Mouse (Mus musculus) spleen, adult 18-20 months (tissue): Measurements from ENCODE around the gene Vmp1.

Experiments
- DNase-seq, 2 experiments: peaks; one replicate each; pipeline ENCODE4 v3.0.0; 2022; ENCODE audit warnings: mixed read lengths in 2 of 2

Gene Vmp1

DNA sequence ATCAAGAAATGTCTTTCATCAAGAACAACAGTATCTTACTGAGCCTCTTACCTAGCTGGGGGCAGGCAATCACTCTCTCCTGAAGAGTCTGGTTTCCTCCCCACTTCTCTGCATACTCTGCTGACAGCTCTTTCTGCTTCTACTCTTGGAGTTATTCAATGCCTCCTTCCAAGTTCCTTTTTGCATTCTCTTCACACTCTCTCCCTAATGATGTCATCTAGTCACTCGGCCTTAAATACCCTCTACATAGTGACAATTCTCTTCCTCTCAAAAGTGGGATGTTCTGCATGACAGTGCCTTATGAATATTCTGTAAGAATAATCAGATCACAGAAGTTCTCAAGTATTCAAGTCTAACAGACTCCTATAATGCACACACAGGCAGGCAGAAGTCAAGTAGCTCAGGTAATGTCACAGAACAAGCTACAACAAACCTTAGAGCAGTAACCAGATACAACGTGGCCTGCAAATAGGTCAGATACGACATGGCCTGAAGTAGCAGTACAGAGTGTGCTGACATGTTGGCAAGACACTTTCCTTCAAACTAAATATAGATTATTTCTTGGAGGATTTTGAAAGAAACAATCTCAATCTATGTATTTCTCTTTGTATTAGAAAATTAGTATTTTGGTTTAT is 12.5 kb downstream of the Vmp1 start:
- no peak for DNase-seq

DNA sequence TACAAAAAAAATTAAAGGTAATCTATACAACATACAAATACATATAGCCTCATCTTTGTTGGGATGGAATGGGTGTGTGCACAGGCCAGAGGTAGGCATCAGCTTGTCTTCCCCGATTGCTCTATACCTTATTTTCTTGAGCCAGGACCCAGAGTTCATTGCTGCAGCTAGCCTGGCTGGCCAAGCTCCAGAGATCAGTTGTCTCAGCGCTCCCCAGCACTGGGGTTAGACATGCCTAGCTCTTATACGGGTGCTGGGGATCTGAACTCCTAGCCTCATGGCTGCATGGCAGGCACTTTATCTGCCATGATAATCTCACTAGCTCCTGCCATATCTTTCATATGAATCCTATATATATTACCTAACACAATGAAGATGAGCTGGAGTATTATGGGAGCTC is 15.5 kb downstream of the Vmp1 start:
- DNase-seq: no peak

DNA sequence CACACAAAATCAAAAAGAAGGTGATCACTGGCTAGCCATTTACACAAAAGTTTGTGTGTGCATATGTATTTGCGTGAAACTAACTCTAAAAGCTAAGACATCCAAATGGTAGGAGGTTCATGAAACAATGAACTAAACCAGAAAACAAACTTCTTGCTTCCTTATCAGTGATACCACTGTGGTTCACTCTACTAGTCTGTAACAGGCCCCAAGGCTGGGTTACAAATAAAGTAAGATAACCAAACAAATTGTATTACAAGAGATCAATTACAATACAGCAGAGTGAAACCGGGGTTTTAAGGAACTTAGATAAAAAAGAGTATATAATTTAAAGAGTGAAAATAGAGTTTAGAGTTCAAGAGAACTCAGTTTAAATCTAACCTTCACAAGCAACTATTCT is 16.1 kb downstream of the Vmp1 start:
- no peak for DNase-seq

DNA sequence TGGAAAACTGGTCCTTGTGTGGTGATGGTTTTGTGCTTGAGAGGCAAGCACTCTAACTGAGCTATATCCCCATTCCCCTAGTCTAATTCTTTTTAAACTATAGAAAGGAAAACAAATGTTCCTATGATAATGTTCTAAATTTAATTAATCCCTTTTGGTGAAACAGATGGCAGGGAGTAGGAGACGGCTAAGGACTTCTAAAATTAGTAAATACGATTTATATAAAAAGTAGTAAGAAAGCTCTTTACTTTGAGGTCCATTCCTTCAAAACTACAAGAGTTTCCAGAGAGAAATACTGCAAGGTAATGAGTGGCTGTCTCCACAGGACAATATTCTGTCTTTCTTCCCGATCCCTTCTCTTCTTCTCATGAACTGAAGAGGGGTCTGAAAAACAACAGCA is 19.2 kb downstream of the Vmp1 start:
- DNase-seq: no peak

DNA sequence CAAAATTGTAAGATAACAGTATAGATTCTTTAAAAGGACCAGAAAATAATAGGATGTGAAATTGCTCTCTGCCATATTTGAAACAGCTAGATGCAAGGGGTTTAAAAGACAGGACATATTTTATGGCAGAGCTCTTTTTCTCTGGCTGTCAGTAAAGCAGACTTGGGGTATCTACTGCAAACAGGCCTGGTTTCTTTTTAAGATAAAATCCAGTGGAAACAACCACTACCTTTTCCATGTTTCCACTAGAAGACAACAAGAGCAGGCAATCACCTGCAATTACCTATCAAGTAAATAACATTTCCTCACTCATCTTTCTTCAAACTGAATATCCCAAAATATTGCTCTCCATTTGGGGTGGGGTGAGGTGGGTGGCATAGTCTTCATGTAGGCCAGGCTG is 19.7 kb downstream of the Vmp1 start:
- no peak for DNase-seq

DNA sequence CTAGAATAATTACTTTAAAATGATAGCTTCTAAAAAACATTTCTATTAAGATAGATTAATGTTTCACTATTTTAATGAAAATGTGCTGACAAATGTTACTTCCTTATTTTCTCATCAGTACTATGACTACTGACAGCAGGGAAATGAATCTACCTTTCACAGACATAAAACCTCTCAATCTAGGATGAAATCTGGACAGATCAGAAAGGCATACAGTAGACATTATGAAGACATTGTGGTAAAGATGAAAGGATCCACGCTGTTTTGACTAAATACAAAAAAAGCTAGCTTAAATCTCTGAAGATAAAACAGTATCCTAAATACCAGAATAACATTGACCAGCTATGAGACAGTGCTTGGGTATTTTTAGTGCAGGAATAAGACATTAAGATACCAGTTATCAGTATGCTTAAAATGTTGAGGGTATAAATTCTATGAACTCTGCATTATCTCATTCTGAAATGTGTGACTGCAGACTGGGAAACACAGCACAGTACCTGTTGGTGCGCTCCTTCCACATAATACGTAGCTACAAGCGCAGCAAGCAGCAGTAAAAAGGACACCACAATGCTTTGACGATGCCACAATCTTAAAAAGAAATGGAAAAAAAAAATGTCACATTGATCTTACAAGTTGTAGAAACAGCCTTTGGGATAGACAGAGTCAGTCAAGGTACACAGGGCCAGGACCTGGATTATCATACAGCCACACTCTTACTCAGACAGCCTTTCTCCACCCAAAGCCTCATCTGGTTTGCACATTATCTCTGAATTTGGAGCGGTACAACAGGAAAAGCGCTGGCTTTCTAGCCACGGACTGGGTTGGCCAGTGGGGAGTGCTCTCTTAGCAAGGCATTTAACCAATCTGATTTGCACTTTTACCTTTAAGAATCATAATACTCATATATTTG is 20.4 kb downstream of the Vmp1 start:
- no peak for DNase-seq

DNA sequence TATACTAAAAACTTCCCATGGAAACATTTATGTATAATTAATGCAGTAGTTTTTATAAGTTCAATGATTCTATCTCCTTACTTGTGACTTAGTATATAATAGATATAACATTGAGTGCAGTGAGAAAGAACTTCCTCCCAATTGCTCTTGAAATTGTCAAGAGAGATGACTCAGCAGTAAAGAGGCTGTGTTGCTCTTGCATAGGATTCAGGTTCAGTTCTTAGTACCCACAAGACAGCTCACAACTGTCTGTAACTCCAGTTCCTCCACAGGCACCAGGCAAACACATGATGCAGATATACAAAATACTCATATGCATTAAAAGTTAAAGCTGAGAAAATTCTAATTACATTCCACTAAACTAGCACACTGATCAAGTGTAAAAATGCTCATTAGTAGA is 25.8 kb downstream of the Vmp1 start:
- no peak for DNase-seq

DNA sequence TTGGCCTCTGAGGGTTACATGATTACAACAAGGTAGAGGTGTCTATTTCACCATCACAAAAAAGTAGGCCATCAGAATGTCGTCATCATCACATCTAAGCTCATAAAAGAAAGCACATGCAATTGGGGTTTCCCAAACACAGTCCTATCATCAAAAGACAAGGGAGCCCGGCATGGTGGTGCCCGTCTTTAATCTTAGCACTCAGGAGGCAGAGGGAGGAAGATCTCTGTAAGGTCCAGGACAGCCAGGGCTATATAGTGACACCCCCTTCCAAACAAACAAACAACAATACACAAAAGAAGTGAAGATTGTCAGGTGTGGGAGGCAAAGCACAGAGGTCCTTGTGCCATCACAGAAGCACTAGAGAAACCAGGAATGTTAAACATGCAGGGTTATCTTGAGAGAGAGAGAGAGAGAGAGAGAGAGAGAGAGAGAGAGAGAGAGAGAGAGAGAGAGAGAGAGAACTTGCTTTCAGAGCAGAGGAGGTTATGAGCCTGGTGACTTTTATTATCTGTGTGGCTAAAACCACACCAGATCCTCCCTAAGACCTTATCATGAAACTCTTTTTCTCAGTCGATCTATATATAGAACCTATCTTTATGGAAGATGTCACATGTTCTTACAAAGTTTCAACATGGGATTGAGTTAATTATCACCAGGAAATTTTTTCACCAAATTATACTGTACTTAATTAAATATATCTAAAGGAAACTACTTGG is 26.6 kb downstream of the Vmp1 start:
- no peak for DNase-seq

DNA sequence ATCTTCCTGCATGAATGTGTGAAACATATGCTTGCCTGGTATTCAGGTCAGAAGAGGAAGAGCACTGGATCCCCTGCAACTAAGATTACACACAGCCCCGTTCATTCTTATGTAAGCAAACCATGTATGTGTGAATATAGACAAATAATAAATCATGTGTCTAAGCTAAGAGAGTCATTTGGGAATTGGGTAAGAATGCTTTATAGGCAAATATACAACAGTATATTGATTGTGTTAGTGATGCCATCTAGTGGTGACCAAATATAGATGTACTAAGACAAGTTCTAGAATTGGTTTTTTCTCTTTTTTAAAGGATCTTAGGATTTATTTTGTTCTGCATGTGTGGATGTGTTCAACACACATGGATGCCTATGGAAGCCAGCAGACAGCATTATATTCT is 28.0 kb downstream of the Vmp1 start:
- no peak for DNase-seq

DNA sequence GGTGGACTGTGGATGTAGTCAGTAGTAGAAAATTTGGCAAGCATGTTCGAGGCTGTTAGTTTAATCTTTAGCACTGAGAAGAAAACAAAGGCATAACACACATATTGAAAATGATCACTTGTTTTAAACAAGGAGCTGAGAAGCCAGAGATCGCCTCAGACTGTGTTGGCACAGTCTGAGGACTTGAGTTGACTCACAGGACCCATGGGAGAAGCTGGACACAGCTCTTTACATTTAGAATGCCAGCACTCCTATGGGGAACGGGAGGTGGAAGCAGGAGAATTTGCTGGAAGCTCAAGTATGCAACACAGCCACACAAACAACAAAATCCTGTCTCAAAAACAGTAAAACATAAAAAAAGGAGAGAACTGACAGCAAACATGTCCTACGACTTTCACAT is 29.5 kb downstream of the Vmp1 start:
- DNase-seq: no peak

DNA sequence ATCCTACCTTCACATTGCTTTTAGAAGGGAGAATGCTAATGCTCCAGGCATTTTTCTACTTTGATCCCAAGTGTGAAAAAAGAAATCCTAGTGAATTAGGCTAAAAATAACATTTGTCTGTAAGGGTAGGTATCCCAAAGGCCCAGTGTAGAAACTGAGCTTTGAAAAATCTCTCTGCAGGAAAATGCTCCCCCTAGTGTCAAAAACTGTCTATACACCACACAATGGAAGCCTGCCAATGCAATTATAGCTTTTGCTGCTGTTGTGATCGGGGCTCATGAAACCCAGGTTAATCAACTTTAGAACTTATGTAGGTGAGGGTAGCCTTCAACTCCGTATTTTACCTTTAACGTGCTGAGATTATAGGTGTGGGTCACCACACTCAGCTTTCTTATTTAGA is 30.2 kb downstream of the Vmp1 start:
- peak in 1 of 2 experiments; percentile 40 for DNase-seq

DNA sequence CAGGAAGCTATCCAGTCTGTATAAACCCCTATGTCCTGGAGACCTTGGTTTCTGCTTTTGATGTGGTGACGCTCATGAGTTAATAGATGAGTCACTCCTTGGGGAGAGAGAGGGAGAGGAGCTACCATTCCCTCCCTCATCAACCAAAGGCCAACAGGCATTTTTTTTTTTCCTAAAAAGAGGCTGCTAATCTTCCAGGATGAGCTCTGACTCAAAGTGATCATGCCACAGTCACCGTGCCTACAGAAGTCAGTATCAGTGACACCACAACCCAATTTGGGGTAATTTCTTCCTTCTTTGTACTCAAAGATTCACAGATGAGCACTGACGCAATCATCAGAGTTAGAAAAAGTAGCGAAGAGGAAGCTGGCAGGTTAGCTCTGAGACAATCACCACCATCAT is 31.1 kb downstream of the Vmp1 start:
- no peak for DNase-seq

DNA sequence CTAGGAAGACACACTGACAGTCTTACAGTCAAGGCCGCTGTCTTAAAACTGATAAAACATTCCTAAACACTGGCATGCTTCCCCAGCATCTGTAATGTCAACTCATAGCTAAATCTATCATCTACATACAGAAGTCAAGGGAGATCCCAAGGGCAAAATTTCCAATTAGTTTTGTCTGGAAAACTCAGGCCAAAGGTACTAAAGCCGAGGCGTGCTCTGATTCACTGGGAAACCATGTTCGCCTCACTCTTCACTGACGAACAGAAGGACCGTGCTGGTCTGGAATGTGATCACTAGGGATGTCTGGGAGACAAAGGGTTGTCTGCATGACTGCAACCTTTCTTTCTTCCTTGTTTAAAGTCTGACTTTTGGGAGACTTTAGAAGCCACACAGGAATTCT is 33.0 kb downstream of the Vmp1 start:
- no peak for DNase-seq

DNA sequence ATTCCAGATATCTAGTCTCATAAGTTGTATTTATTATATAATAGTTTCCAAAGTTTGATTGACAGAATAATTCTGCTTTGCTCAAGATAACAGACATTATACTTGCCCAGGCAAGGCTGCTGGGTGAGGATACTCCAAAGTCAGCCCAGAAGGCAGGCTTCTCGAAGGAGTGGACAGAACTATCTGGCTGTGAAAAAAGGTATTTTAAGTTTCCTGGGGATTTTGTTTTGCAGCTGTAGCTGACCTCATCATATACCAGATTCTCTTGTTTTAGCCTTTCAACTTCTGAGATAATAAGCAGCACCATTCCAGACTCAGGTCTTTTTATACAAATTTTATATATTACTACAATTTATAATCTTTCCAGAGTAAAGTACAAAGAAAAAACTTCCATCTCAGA is 34.1 kb downstream of the Vmp1 start:
- no peak for DNase-seq

DNA sequence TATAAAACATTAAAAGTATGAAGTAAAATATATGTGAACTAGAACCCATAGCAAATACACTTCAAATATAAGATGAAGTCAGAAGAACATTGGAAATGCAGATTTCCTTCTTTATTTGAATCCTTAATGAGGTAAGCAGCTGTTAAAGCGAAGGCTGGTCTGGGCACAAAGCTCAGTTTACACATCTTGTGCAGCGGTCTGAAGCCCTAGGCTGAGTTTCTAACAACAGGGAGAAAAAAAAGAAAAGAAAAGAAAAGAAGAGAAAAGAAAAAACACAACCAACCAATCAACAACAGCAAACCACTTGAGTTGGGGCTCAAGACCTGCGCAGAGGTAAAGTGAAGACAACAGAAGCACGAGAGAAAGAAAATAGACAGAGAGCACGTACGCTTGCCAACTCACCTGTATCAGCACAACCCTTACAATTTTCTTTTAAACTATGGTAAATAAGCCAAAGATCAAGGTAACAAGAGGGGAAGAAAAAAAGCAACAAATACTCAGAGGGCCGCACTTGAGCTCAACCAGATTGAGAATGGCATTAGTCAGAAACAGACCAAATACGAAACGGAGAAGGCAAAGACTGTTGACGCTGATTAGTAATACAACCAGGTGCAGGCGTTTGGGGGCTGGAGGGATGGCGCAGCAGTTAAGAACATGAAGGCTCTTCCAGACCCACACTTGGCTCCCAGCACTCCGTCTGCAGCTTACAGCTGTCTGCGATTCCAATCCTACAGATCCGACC is 35.8 kb downstream of the Vmp1 start:
- DNase-seq: no peak

DNA sequence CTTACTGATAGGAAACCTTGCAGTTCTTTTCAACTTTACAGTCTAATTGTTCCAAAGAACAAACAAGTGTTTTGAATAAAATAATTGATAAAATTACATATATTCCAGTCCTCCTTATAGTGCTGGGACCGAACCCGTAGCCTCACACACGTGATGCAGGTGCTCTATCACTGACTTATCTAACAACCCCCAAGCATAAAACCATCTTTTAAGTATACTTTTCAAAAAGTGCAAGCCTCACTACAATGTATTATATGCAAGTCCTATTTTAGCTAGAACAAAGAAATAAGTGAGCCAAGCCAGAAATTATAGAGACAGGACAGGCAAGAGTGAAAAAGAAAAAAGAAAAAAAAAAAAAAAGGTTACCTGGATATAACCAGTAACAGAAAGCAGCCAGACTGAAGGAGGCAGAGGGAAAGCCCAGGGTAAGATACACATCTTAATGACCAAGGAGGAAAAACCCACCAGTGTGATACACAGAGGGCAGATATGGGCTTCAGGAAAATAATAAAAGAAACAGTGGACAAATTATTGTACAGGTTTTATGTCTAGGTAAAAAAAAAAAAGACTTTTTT is 36.7 kb downstream of the Vmp1 start:
- DNase-seq: no peak

DNA sequence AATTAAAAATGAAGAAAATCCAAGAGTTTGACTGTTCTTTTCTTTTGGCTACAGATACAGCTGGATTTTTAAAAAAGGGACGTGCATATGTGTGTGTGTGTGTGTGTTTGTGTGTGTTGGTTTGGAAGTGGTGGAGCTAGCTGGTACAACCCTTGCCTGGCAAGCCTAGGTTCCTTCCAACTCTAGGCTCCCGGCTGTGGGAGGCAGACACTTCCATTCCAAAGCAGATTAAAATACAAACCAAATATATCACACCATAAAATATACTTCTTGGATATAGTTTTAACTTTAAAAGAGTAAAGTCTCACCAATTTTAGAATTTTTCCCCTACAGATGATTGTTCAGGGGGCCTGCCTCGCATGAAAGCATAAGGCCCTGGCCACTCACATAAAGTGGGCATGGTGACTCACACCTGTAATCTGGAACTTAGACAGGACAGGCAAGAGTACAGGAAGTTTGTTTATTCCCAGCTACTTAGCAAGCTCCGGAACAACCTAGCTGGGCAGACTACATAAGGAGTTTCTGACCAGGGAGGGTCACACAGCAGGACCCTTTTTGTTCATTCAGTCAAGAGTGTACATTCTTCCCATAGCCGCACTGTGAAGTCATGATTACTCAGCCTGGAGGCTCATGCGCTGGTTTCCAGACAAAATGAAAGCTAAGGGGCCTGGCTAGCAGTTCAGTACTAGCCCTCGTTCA is 37.4 kb downstream of the Vmp1 start:
- DNase-seq: no peak

DNA sequence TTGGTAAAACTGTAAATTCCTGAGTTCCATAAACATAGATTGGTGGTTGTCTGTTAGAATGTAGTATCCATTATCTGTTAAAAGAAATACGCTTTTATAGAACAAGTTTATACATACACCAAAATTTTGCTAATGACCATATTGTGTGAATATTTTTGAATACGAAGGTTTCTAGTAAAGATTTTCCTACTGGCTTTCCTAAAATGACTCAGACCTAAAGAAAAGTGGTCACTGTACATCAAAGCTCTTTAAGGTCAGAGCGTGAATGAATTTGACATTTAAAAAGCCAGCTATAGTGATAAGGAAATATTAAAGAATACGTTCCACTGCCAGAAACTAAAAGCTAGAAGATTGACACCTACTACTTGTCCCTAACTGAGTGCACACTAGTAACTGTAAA is 39.1 kb downstream of the Vmp1 start:
- no peak for DNase-seq

DNA sequence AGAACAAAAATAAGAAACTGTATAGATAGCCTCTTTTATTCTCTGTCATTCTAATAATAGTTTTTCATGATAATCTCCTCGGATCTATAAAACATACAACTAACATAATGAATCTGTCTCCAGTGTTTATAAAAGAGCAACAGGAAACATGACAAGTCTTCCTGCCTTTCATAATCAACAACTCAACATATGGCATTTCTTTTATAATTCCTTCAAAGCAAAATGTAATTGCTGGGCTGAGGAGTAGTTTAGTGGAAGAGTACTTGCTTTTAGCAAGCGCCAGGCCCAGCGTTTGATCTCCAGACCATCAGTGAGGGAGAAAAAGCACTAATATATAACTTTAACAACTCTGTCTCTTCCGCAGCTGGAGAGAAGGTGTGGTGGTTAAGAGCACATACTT is 41.9 kb downstream of the Vmp1 start:
- no peak for DNase-seq

DNA sequence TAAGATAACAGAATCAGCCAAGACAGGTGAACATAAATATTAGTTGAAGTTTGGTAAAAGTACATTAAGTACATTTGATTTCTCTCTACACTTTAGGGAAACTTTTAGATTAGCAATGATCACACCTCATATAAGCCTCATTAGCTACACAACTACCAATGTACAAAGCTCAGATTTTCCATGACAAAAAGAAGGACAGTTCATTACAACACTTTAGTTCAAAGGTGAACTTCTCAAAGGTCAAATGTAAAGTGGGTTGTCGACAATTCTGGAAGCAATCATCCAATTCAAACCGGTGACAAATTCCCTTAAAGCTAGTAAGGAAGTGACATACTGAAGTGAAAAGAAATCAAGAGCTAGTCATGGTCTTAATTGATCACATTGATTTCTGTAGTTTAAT is 45.9 kb downstream of the Vmp1 start:
- DNase-seq: no peak

DNA sequence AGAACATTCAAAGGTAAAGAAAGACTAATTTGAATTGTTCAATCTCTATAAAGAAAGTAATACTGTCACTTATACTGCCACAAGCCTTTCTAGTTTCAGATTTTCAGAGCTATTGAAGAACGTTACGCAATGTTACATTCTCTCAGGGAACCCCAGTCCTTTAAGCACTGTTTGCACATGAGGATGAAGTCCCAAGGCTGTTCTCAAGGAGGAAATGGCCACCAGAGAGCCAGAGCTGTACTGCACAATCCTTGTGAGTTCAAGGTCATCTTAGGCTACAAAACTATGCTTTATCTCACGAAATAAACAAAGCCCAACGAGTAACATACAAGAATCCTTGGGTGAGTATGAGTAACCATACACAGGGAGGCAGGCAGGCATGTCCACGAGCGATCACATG is 49.2 kb downstream of the Vmp1 start:
- no peak for DNase-seq

DNA sequence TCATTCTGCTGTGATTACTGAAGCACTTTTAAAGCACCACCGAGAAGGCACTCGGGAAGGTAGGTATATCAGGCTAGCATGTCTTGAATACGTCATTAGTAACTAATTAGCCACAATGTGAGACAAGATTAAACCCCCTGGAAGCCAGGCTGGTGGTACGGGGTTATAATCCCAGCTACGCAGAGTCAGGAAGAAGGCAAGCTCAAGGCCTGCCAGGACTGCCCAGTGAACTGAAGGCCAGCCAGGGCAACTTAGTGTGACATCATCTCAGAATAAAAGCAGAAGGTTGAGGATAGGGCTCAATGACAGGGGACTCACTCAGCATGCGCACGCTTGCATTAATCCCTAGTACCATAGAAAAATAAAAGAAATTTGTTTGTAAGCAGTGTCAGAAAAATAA is 53.7 kb downstream of the Vmp1 start:
- DNase-seq: no peak
